Mouse (Mus musculus) B cell, adult 67 days (primary cell): ENCODE results near the gene Cpped1. TPM values are rescaled to one million over a fixed set of nuclear protein-coding genes. Genes with fewer than 3 reads are reported as not detected.

Experiments
- total RNA-seq, 2 experiments: library from RNA; stranded (reverse); gene quantifications; 4 replicates each; pipeline ENCODE4 v1.2.4; 2023

Gene Cpped1
- total RNA-seq, result 1 to 10 TPM; 6.7 to 8.9 TPM

DNA sequence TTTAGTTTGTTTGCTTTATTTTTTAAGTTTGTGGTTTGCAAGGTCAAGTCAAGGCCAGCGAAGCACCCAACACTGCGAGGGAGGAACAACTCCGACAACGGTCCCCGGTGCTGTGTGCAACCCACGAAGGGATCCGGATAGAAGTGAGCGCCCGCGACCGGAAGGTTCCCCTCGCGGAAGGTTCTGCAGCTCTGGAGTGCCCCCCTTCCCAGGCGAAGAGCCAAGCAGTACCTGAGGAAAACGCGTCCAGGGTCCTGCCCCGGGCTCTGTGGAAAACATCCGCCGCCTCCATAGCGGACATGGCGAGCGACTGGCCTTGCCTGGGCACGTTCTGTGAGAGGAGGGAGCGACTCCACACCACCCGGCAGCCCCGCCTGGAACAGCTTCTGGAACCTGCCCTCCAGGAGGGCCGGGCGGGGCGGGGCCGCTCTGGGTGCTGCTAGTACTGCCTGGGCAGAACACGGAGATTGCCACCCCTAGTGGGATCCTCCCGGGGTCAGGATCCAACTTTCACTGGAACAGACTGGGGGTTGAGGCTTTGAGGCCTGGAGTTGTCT, at the start of gene Cpped1:
TSS of gene Cpped1 (minus strand) at position 411 of the 557 bp plus-strand sequence.

Other genes starting within 250 kb of the Cpped1 start
- gene Shisa9, start 74.7 kb upstream of the Cpped1 start, total RNA-seq, result not detected